Mouse (Mus musculus) gastrocnemius, adult 2 months (tissue): ENCODE results near the gene Eif2d. TPM values are rescaled to one million over a fixed set of nuclear protein-coding genes. Genes with fewer than 3 reads are reported as not detected.

Experiments used
- DNase-seq: peaks from one replicate; pipeline ENCODE4 v3.0.0; 2022
- H3K27ac ChIP-seq: fragments of 200-600 bp; 2 replicates; pipeline ENCODE4 v1.8.1; 2022; ENCODE audit warnings: mild to moderate bottlenecking
- H3K4me3 ChIP-seq: fragments of 200-600 bp; 2 replicates; pipeline ENCODE4 v1.8.1; 2022; ENCODE audit warnings: mild to moderate bottlenecking, moderate library complexity
- CTCF ChIP-seq: fragments of 200-600 bp; IDR thresholded peaks from 2 replicates; pipeline ENCODE4 v1.8.1; 2022; ENCODE audit warnings: antibody characterized with exemption, mild to moderate bottlenecking, moderate library complexity
- intact Hi-C: fragments of 180-260 bp; cut with DNase I; formaldehyde crosslinking; loops from one replicate; pipeline ENCODE4 v1.15.1; 2025
- long read RNA-seq, 2 experiments: library from polyadenylated mRNA; stranded (forward); transcript quantifications; one replicate each; pipeline ENCODE4 v2.0.0; 2021
- total RNA-seq, 2 experiments: library from RNA; stranded (reverse); gene quantifications; 2 replicates each; pipeline ENCODE4 v1.2.3; 2021

The Eif2d gene
- total RNA-seq, result 10 to 100 TPM; 26.2 to 29.2 TPM
- long read RNA-seq, experiment 1, transcript Eif2d-202 (15 exons, 2,009 nt), result major isoform, 51 of 61 reads
- long read RNA-seq, experiment 1, partial matches to known transcripts, result 3 of 61 reads
- long read RNA-seq, experiment 1, other reads (novel, unspliced or antisense), result 6 of 61 reads
- long read RNA-seq, experiment 2, transcript Eif2d-202 (15 exons, 2,009 nt), result major isoform, 54 of 68 reads
- long read RNA-seq, experiment 2, partial matches to known transcripts, result 5 of 68 reads
- long read RNA-seq, experiment 2, other reads (novel, unspliced or antisense), result 6 of 68 reads

GRCm38 (mm10) chr1:131153018-131153629 is at the start of gene Eif2d:
Eif2d (plus strand) TSS chr1:131153181.
- DNase-seq, result peak; percentile 92
- TF ChIP-seq CTCF, result no peak
- Histone ChIP-seq H3K27ac (peak within 1 kb of the TSS; percentile 88), H3K4me3 (peak within 1 kb of the TSS; percentile 75)
- intact Hi-C loops, result no loop called here

- DNase-seq, result no peak
- intact Hi-C loops, result no loop called here
- TF ChIP-seq CTCF, result no peak
- no peak overlapping the region for H3K4me3 ChIP-seq
- no peak overlapping the region for H3K27ac ChIP-seq
Observed at GRCm38 (mm10) chr1:131103776-131104424, 49.1 kb upstream of the Eif2d start.

GRCm38 (mm10) chr1:131107575-131108308 is 45.2 kb upstream of the Eif2d start:
- H3K4me3 ChIP-seq, result no peak overlapping the region
- intact Hi-C loops, result no loop called here
- H3K27ac ChIP-seq, result no peak overlapping the region
- no peak for DNase-seq
- TF ChIP-seq CTCF, result no peak

GRCm38 (mm10) chr1:131110525-131111106 is 42.4 kb upstream of the Eif2d start:
- Histone ChIP-seq H3K4me3 (no peak overlapping the region), H3K27ac (no peak overlapping the region)
- intact Hi-C loops, result loop anchor here (10.0 kb wide), 1 partner anchor 126 kb away; no protein-coding TSS in a partner anchor
- no peak for TF ChIP-seq CTCF
- DNase-seq, result no peak

- Histone ChIP-seq H3K4me3 (no peak overlapping the region), H3K27ac (no peak overlapping the region)
- no peak for DNase-seq
- TF ChIP-seq CTCF, result peak; percentile 47
- intact Hi-C loops, result loop anchor here (10.0 kb wide), 1 partner anchor 128 kb away; no protein-coding TSS in a partner anchor
Observed at GRCm38 (mm10) chr1:131112576-131112975, 40.4 kb upstream of the Eif2d start.

GRCm38 (mm10) chr1:131115932-131116331 is 37.0 kb upstream of the Eif2d start:
- H3K27ac ChIP-seq, result no peak overlapping the region
- peak; percentile 77 for TF ChIP-seq CTCF
- DNase-seq, result peak; percentile 65
- H3K4me3 ChIP-seq, result no peak overlapping the region
- intact Hi-C loops, result loop anchor here (2.0 to 10.0 kb wide), 4 partner anchors 39 to 146 kb away; partner anchors contain the start of gene Rassf5

GRCm38 (mm10) chr1:131116430-131117011 is 36.5 kb upstream of the Eif2d start:
- intact Hi-C loops, result loop anchor here (2.0 to 10.0 kb wide), 4 partner anchors 38 to 146 kb away; partner anchors contain the start of gene Rassf5
- no peak for DNase-seq
- Histone ChIP-seq H3K27ac (no peak overlapping the region), H3K4me3 (no peak overlapping the region)
- TF ChIP-seq CTCF, result no peak

GRCm38 (mm10) chr1:131118530-131118929 is 34.5 kb upstream of the Eif2d start:
- intact Hi-C loops, result loop anchor here (5.0 to 10.0 kb wide), 3 partner anchors 129 to 144 kb away; partner anchors contain the start of gene Rassf5
- no peak for DNase-seq
- TF ChIP-seq CTCF, result no peak
- no peak overlapping the region for H3K4me3 ChIP-seq
- H3K27ac ChIP-seq, result no peak overlapping the region

GRCm38 (mm10) chr1:131119026-131119425 is 34.0 kb upstream of the Eif2d start:
- peak; percentile 37 for TF ChIP-seq CTCF
- intact Hi-C loops, result loop anchor here (1.0 to 10.0 kb wide), 4 partner anchors 20 to 143 kb away; partner anchors contain the start of gene Rassf5
- Histone ChIP-seq H3K4me3 (no peak overlapping the region), H3K27ac (no peak overlapping the region)
- no peak for DNase-seq

GRCm38 (mm10) chr1:131121987-131122386 is 31.0 kb upstream of the Eif2d start:
- TF ChIP-seq CTCF, result peak; percentile 53
- intact Hi-C loops, result no loop called here
- DNase-seq, result no peak

GRCm38 (mm10) chr1:131123522-131124265 is 29.3 kb upstream of the Eif2d start:
- Histone ChIP-seq H3K4me3 (no peak overlapping the region), H3K27ac (no peak overlapping the region)
- intact Hi-C loops, result no loop called here
- DNase-seq, result no peak
- no peak for TF ChIP-seq CTCF

More at GRCm38 (mm10) chr1:131121987-131122386, 31.0 kb upstream of the Eif2d start:
- no peak overlapping the region for H3K4me3 ChIP-seq
- no peak overlapping the region for H3K27ac ChIP-seq
